Mouse (Mus musculus) layer of hippocampus, postnatal 10 days (tissue): ENCODE measurements around the gene Atrnl1. TPM values are rescaled to one million over a fixed set of nuclear protein-coding genes. Genes with fewer than 3 reads are reported as not detected.

Experiments
- DNase-seq, 2 experiments: peaks; one replicate each; pipeline ENCODE4 v3.0.0; 2021; ENCODE audit warnings: low spot score in 2 of 2
- microRNA-seq, 2 experiments: library from miRNA; unstranded; fragments of <30 nt; microRNA quantifications; one replicate each; pipeline ENCODE4 v1.2.0; 2021
- total RNA-seq, 2 experiments: library from RNA; stranded (reverse); gene quantifications; 2 replicates each; pipeline ENCODE4 v1.2.3; 2021

The Atrnl1 gene
- total RNA-seq, 2 experiments from 2014 or later = 69.7 to 72.4 TPM

GRCm38 (mm10) chr19:58178410-58178809 lies 567.6 kb downstream of the Atrnl1 start:
- no peak for DNase-seq

DNA sequence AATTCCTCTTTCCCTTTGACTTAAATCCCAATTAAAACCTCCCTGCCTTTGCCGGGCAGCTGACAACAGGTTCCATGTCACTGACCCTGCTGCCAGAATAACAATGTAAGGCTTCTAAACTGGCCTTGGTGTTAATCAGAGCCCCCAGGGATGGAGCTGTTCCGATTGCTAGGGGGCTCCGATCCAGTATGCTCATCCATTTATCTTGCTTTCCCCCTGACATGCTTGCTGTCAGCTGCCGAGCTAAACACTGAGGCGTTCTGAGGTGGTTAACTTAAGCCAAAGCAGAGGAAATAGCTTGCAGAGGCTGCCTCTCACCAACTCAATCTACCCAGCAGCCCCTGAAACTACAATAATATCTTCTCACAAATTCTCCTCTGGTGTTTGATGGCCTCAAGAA lies 569.9 kb downstream of the Atrnl1 start:
- no peak for DNase-seq

Small RNAs within 50 kb of the gene (microRNA-seq; reads per million reads assigned to microRNA genes)
- 0 to 0.45 reads per million in 2 experiments for gene Mir5623

Other genes with a start within 250 kb of the Atrnl1 start
- 10 to 100 TPM; 17.3 to 19.7 TPM for gene Trub1, start 158.1 kb upstream of the Atrnl1 start, total RNA-seq